Mouse (Mus musculus): ENCODE data around the gene Pacs1. TPM values are rescaled to one million over a fixed set of nuclear protein-coding genes. Genes with fewer than 3 reads are reported as not detected.

Gene Pacs1
- polyA plus RNA-seq, 1 experiment: 23.5 TPM

GRCm38 (mm10) chr19:5295736-5296075, 22.8 kb upstream of the Pacs1 start:
- Histone ChIP-seq H3K4me3 (ENCODE audit: insufficient read depth, low read length) (peak overlapping the region; percentile 72), H3K4me1 (ENCODE audit: control insufficient read depth, insufficient read depth, low read length) (no peaks in the 10 kb centered on the region), H3K27ac (ENCODE audit: insufficient read depth, low read length) (peak overlapping the region; percentile 38; the same call in 1 of the 2 replicates)
- TF ChIP-seq CTCF (IDR thresholded peaks at IDR 0.05; ENCODE audit: borderline replicate concordance, insufficient read depth, low read length): no peak
- no peak for TF ChIP-seq POLR2A (IDR thresholded peaks at IDR 0.05; ENCODE audit: low read depth, low read length)

- H3K4me1 ChIP-seq (ENCODE audit: control insufficient read depth, insufficient read depth, low read length): no peaks in the 10 kb centered on the region
- H3K4me3 ChIP-seq (ENCODE audit: insufficient read depth, low read length): peak within 1 kb of the TSS; percentile 79
- peak within 1 kb of the TSS; percentile 60 for H3K27ac ChIP-seq (ENCODE audit: insufficient read depth, low read length)
- TF ChIP-seq POLR2A (IDR thresholded peaks at IDR 0.05; ENCODE audit: low read depth, low read length) (peak; percentile 93), CTCF (IDR thresholded peaks at IDR 0.05; ENCODE audit: borderline replicate concordance, insufficient read depth, low read length) (peak; percentile 27; the same call in 1 of the 2 replicates)
Measured at GRCm38 (mm10) chr19:5294972-5295735, 22.2 kb upstream of the Pacs1 start, which contains the start of gene Sf3b2. Gene Sf3b2 (minus strand): TSS chr19:5295455.

GRCm38 (mm10) chr19:5278381-5278780, 5.5 kb upstream of the Pacs1 start:
- Histone ChIP-seq H3K27ac (ENCODE audit: insufficient read depth, low read length) (no peak overlapping the region), H3K4me1 (ENCODE audit: control insufficient read depth, insufficient read depth, low read length) (no peaks in the 10 kb centered on the region), H3K4me3 (ENCODE audit: insufficient read depth, low read length) (no peak overlapping the region)
- TF ChIP-seq CTCF (IDR thresholded peaks at IDR 0.05; ENCODE audit: borderline replicate concordance, insufficient read depth, low read length) (no peak), POLR2A (IDR thresholded peaks at IDR 0.05; ENCODE audit: low read depth, low read length) (no peak)

- no peaks in the 10 kb centered on the region for H3K4me1 ChIP-seq (ENCODE audit: control insufficient read depth, insufficient read depth, low read length)
- TF ChIP-seq POLR2A (IDR thresholded peaks at IDR 0.05; ENCODE audit: low read depth, low read length) (no peak), CTCF (IDR thresholded peaks at IDR 0.05; ENCODE audit: borderline replicate concordance, insufficient read depth, low read length) (no peak)
- H3K4me3 ChIP-seq (ENCODE audit: insufficient read depth, low read length): no peak overlapping the region
- no peak overlapping the region for H3K27ac ChIP-seq (ENCODE audit: insufficient read depth, low read length)
Measured at GRCm38 (mm10) chr19:5277140-5277539, 4.2 kb upstream of the Pacs1 start.

- Histone ChIP-seq H3K27ac (ENCODE audit: insufficient read depth, low read length) (no peak overlapping the region), H3K4me3 (ENCODE audit: insufficient read depth, low read length) (no peak overlapping the region), H3K4me1 (ENCODE audit: control insufficient read depth, insufficient read depth, low read length) (peaks cover under 1% of the 10 kb centered on the region; the same call in 1 of the 2 replicates)
- TF ChIP-seq CTCF (IDR thresholded peaks at IDR 0.05; ENCODE audit: borderline replicate concordance, insufficient read depth, low read length) (no peak), POLR2A (IDR thresholded peaks at IDR 0.05; ENCODE audit: low read depth, low read length) (no peak)
Measured at GRCm38 (mm10) chr19:5276531-5276930, 3.6 kb upstream of the Pacs1 start.

- TF ChIP-seq CTCF (IDR thresholded peaks at IDR 0.05; ENCODE audit: borderline replicate concordance, insufficient read depth, low read length): no peak
- no peak for TF ChIP-seq POLR2A (IDR thresholded peaks at IDR 0.05; ENCODE audit: low read depth, low read length)
- H3K27ac ChIP-seq (ENCODE audit: insufficient read depth, low read length): no peak overlapping the region
- H3K4me1 ChIP-seq (ENCODE audit: control insufficient read depth, insufficient read depth, low read length): peaks cover 3% of the 10 kb centered on the region; the same call in 1 of the 2 replicates
- H3K4me3 ChIP-seq (ENCODE audit: insufficient read depth, low read length): no peak overlapping the region
Measured at GRCm38 (mm10) chr19:5275736-5276135, 2.8 kb upstream of the Pacs1 start.

GRCm38 (mm10) chr19:5274641-5275040, 1.7 kb upstream of the Pacs1 start:
- TF ChIP-seq POLR2A (IDR thresholded peaks at IDR 0.05; ENCODE audit: low read depth, low read length) (no peak), CTCF (IDR thresholded peaks at IDR 0.05; ENCODE audit: borderline replicate concordance, insufficient read depth, low read length) (no peak)
- Histone ChIP-seq H3K4me3 (ENCODE audit: insufficient read depth, low read length) (no peak overlapping the region), H3K27ac (ENCODE audit: insufficient read depth, low read length) (no peak overlapping the region), H3K4me1 (ENCODE audit: control insufficient read depth, insufficient read depth, low read length) (peaks cover 3% of the 10 kb centered on the region; the same call in 1 of the 2 replicates)

- no peak overlapping the region for H3K4me3 ChIP-seq (ENCODE audit: insufficient read depth, low read length)
- H3K4me1 ChIP-seq (ENCODE audit: control insufficient read depth, insufficient read depth, low read length): peaks cover 3% of the 10 kb centered on the region; the same call in 1 of the 2 replicates
- no peak overlapping the region; the same call in 1 of the 2 replicates for H3K27ac ChIP-seq (ENCODE audit: insufficient read depth, low read length)
- TF ChIP-seq POLR2A (IDR thresholded peaks at IDR 0.05; ENCODE audit: low read depth, low read length) (no peak), CTCF (IDR thresholded peaks at IDR 0.05; ENCODE audit: borderline replicate concordance, insufficient read depth, low read length) (no peak)
Measured at GRCm38 (mm10) chr19:5273916-5274315, 997 bp upstream of the Pacs1 start.

- Histone ChIP-seq H3K4me1 (ENCODE audit: control insufficient read depth, insufficient read depth, low read length) (peaks cover 3% of the 10 kb centered on the region; the same call in 1 of the 2 replicates), H3K4me3 (ENCODE audit: insufficient read depth, low read length) (peak overlapping the region; percentile 56), H3K27ac (ENCODE audit: insufficient read depth, low read length) (no peak overlapping the region)
- TF ChIP-seq CTCF (IDR thresholded peaks at IDR 0.05; ENCODE audit: borderline replicate concordance, insufficient read depth, low read length) (no peak), POLR2A (IDR thresholded peaks at IDR 0.05; ENCODE audit: low read depth, low read length) (0 out of 2 replicates have a peak, but pooled peaks have one; percentile 17)
Measured at GRCm38 (mm10) chr19:5272326-5272795, 558 bp downstream of the Pacs1 start.

- no peak for TF ChIP-seq CTCF (IDR thresholded peaks at IDR 0.05; ENCODE audit: borderline replicate concordance, insufficient read depth, low read length)
- no peak for TF ChIP-seq POLR2A (IDR thresholded peaks at IDR 0.05; ENCODE audit: low read depth, low read length)
- H3K4me3 ChIP-seq (ENCODE audit: insufficient read depth, low read length): no peak overlapping the region; the same call in 1 of the 2 replicates
- no peak overlapping the region for H3K27ac ChIP-seq (ENCODE audit: insufficient read depth, low read length)
- peaks cover 3% of the 10 kb centered on the region; the same call in 1 of the 2 replicates for H3K4me1 ChIP-seq (ENCODE audit: control insufficient read depth, insufficient read depth, low read length)
Measured at GRCm38 (mm10) chr19:5271430-5271829, 1.5 kb downstream of the Pacs1 start.

Measured in embryonic fibroblast, embryonic 13.5 days (primary cell).